Mouse (Mus musculus) forebrain, embryonic 12.5 days (tissue): ENCODE data around the gene Smim1. TPM values are rescaled to one million over a fixed set of nuclear protein-coding genes. Genes with fewer than 3 reads are reported as not detected.

Experiments used
- ATAC-seq: fragments of 200-750 bp; cut with Nextera tagmentation; 2 replicates; pipeline ENCODE4 v1.8.0; 2017; ENCODE audit warnings: moderate TSS enrichment; ENCODE audit not compliant: low FRiP score
- H3K27ac ChIP-seq: fragments of 300-500 bp; sonication (generic); 2 replicates; pipeline ENCODE4 v1.5.1; 2016; ENCODE audit warnings: mild to moderate bottlenecking
- H3K27me3 ChIP-seq: fragments of 300-500 bp; sonication (generic); 2 replicates; pipeline ENCODE4 v1.6.1; 2016; ENCODE audit warnings: mild to moderate bottlenecking
- H3K36me3 ChIP-seq: fragments of 300-500 bp; sonication (generic); replicated peaks from 2 replicates; pipeline ENCODE4 v1.6.1; 2016; ENCODE audit warnings: mild to moderate bottlenecking
- H3K4me1 ChIP-seq: fragments of 300-500 bp; sonication (generic); 2 replicates; pipeline ENCODE4 v1.6.1; 2016
- H3K4me2 ChIP-seq: fragments of 300-500 bp; sonication (generic); 2 replicates; pipeline ENCODE4 v1.6.1; 2016; ENCODE audit warnings: mild to moderate bottlenecking, moderate library complexity
- H3K4me3 ChIP-seq: fragments of 300-500 bp; sonication (generic); replicated peaks from 2 replicates; pipeline ENCODE4 v1.5.1; 2016; ENCODE audit warnings: mild to moderate bottlenecking
- H3K9ac ChIP-seq: fragments of 300-500 bp; sonication (generic); 2 replicates; pipeline ENCODE4 v1.6.1; 2016; ENCODE audit warnings: mild to moderate bottlenecking
- H3K9me3 ChIP-seq: fragments of 300-500 bp; sonication (generic); 2 replicates; pipeline ENCODE4 v1.6.1; 2016
- WGBS: fragments of 180-500 bp; shearing (Covaris S2); methylation state at CpG from one replicate; pipeline ENCODE4 v1.1.7; 2016; 5-methylcytosine and 5-hydroxymethylcytosine counted together
- polyA plus RNA-seq: library from polyadenylated mRNA; unstranded; fragments of >200 nt; fragmentation: Nextera tagmentation; extraction: Ambion mirVana; gene quantifications from 2 replicates; pipeline ENCODE4 v1.2.1, GENCODE M21; 2016

Gene Smim1
- polyA plus RNA-seq = 3.0 and 3.8 TPM in 2 replicates

- H3K4me2 ChIP-seq = peak within 1 kb of the TSS; percentile 58
- H3K27ac ChIP-seq = no peak within 1 kb of the TSS
- 2% methylated on average over 33 of the region's 33 CpGs for WGBS
- peaks cover 42% of the 10 kb centered on the region for H3K27me3 ChIP-seq
- H3K9ac ChIP-seq = peak within 1 kb of the TSS; percentile 48
- no peaks in the 10 kb centered on the region for H3K9me3 ChIP-seq
- H3K36me3 ChIP-seq = peaks cover 17% of the 10 kb centered on the region
- ATAC-seq = peak; percentile 39; the same call in 1 of the 2 replicates
- H3K4me3 ChIP-seq = peak within 1 kb of the TSS; percentile 30
- H3K4me1 ChIP-seq = peaks cover 18% of the 10 kb centered on the region
Observed at GRCm38 (mm10) chr4:154025641-154026440, at the start of gene Smim1. Gene Smim1, minus strand, starts transcription at chr4:154026230.

- Histone ChIP-seq H3K4me3 (peak overlapping the region; percentile 13; the same call in 1 of the 2 replicates), H3K9me3 (no peaks in the 10 kb centered on the region), H3K36me3 (no peaks in the 10 kb centered on the region), H3K4me1 (peaks cover 5% of the 10 kb centered on the region), H3K27ac (peak overlapping the region; percentile 50; the same call in 1 of the 2 replicates), H3K27me3 (peaks cover 62% of the 10 kb centered on the region), H3K4me2 (peak overlapping the region; percentile 36), H3K9ac (no peak overlapping the region)
- WGBS = 24% methylated on average over 13 of the region's 16 CpGs
- ATAC-seq = no peak
Observed at GRCm38 (mm10) chr4:154071941-154072340, 45.9 kb upstream of the Smim1 start.

- ATAC-seq = no peak
- Histone ChIP-seq H3K9me3 (no peaks in the 10 kb centered on the region), H3K27me3 (peaks cover 58% of the 10 kb centered on the region), H3K36me3 (no peaks in the 10 kb centered on the region), H3K27ac (no peak overlapping the region), H3K4me2 (peak overlapping the region; percentile 36), H3K4me1 (peaks cover 5% of the 10 kb centered on the region), H3K9ac (no peak overlapping the region), H3K4me3 (peak overlapping the region; percentile 13; the same call in 1 of the 2 replicates)
- under 1% methylated on average over 15 of the region's 20 CpGs for WGBS
Observed at GRCm38 (mm10) chr4:154071521-154071920, 45.5 kb upstream of the Smim1 start.

- Histone ChIP-seq H3K9ac (no peak overlapping the region), H3K9me3 (no peaks in the 10 kb centered on the region), H3K27me3 (peaks cover 54% of the 10 kb centered on the region), H3K36me3 (no peaks in the 10 kb centered on the region), H3K4me3 (no peak overlapping the region), H3K27ac (no peak overlapping the region), H3K4me1 (peaks cover 5% of the 10 kb centered on the region), H3K4me2 (no peak overlapping the region)
- ATAC-seq = 0 out of 2 replicates have a peak, but pooled peaks have one; percentile 41
- 3% methylated on average over 5 of the region's 5 CpGs for WGBS
Observed at GRCm38 (mm10) chr4:154070896-154071295, 44.9 kb upstream of the Smim1 start.

- WGBS = 63% methylated on average over 14 of the region's 14 CpGs
- Histone ChIP-seq H3K36me3 (no peaks in the 10 kb centered on the region), H3K27ac (no peak overlapping the region), H3K4me3 (no peak overlapping the region), H3K9ac (peak overlapping the region; percentile 17; the same call in 1 of the 2 replicates), H3K27me3 (peaks cover 27% of the 10 kb centered on the region), H3K9me3 (no peaks in the 10 kb centered on the region), H3K4me1 (no peaks in the 10 kb centered on the region), H3K4me2 (no peak overlapping the region)
- peak; percentile 27; the same call in 1 of the 2 replicates for ATAC-seq
Observed at GRCm38 (mm10) chr4:154064827-154065773, 39.1 kb upstream of the Smim1 start.

GRCm38 (mm10) chr4:154057696-154058095, 31.7 kb upstream of the Smim1 start:
- Histone ChIP-seq H3K4me3 (no peak overlapping the region), H3K36me3 (no peaks in the 10 kb centered on the region), H3K4me1 (no peaks in the 10 kb centered on the region), H3K9ac (no peak overlapping the region), H3K4me2 (no peak overlapping the region), H3K9me3 (no peaks in the 10 kb centered on the region), H3K27ac (no peak overlapping the region), H3K27me3 (0 out of 2 replicates have a peak, but pooled peaks cover 3% of the 10 kb centered on the region)
- WGBS = 79% methylated on average over 4 of the region's 4 CpGs
- ATAC-seq = no peak

GRCm38 (mm10) chr4:154056661-154057060, 30.6 kb upstream of the Smim1 start:
- Histone ChIP-seq H3K4me2 (no peak overlapping the region), H3K9ac (no peak overlapping the region), H3K27ac (no peak overlapping the region), H3K36me3 (no peaks in the 10 kb centered on the region), H3K4me1 (no peaks in the 10 kb centered on the region), H3K4me3 (no peak overlapping the region), H3K9me3 (no peaks in the 10 kb centered on the region), H3K27me3 (0 out of 2 replicates have a peak, but pooled peaks cover 3% of the 10 kb centered on the region)
- ATAC-seq = no peak
- 70% methylated on average over 2 of the region's 2 CpGs for WGBS

- Histone ChIP-seq H3K36me3 (no peaks in the 10 kb centered on the region), H3K27ac (no peak overlapping the region), H3K4me2 (no peak overlapping the region), H3K4me3 (no peak overlapping the region), H3K9me3 (no peaks in the 10 kb centered on the region), H3K27me3 (0 out of 2 replicates have a peak, but pooled peaks cover 3% of the 10 kb centered on the region), H3K4me1 (no peaks in the 10 kb centered on the region), H3K9ac (no peak overlapping the region)
- ATAC-seq = no peak
- 76% methylated on average over 2 of the region's 2 CpGs for WGBS
Observed at GRCm38 (mm10) chr4:154056046-154056445, 30.0 kb upstream of the Smim1 start.

GRCm38 (mm10) chr4:154055482-154055881, 29.5 kb upstream of the Smim1 start:
- no peak overlapping the region for H3K4me3 ChIP-seq
- WGBS = 89% methylated on average over 7 of the region's 7 CpGs

GRCm38 (mm10) chr4:154053065-154053464, 27.0 kb upstream of the Smim1 start:
- no peak overlapping the region for H3K9ac ChIP-seq
- no peak overlapping the region for H3K4me3 ChIP-seq
- no peak overlapping the region for H3K4me2 ChIP-seq
- H3K4me1 ChIP-seq = no peaks in the 10 kb centered on the region
- no peaks in the 10 kb centered on the region for H3K27me3 ChIP-seq
- no peak overlapping the region for H3K27ac ChIP-seq
- no peak for ATAC-seq
- 72% methylated on average over 4 of the region's 4 CpGs for WGBS
- no peaks in the 10 kb centered on the region for H3K36me3 ChIP-seq
- no peaks in the 10 kb centered on the region for H3K9me3 ChIP-seq

More at GRCm38 (mm10) chr4:154055482-154055881, 29.5 kb upstream of the Smim1 start:
- no peaks in the 10 kb centered on the region for H3K4me1 ChIP-seq
- H3K36me3 ChIP-seq = no peaks in the 10 kb centered on the region
- H3K9ac ChIP-seq = no peak overlapping the region
- H3K4me2 ChIP-seq = no peak overlapping the region
- no peak overlapping the region for H3K27ac ChIP-seq
- ATAC-seq = no peak
- H3K9me3 ChIP-seq = no peaks in the 10 kb centered on the region
- H3K27me3 ChIP-seq = 0 out of 2 replicates have a peak, but pooled peaks cover 3% of the 10 kb centered on the region

- H3K27me3 ChIP-seq = no peaks in the 10 kb centered on the region
- no peak overlapping the region for H3K4me3 ChIP-seq
- no peak overlapping the region for H3K9ac ChIP-seq
- H3K36me3 ChIP-seq = no peaks in the 10 kb centered on the region
- no peak overlapping the region for H3K27ac ChIP-seq
- ATAC-seq = no peak
- no peaks in the 10 kb centered on the region for H3K9me3 ChIP-seq
- H3K4me1 ChIP-seq = no peaks in the 10 kb centered on the region
- H3K4me2 ChIP-seq = no peak overlapping the region
- WGBS = 82% methylated on average over 3 of the region's 3 CpGs
Observed at GRCm38 (mm10) chr4:154051401-154051800, 25.4 kb upstream of the Smim1 start.

GRCm38 (mm10) chr4:154045837-154046236, 19.8 kb upstream of the Smim1 start:
- no peak for ATAC-seq
- H3K36me3 ChIP-seq = no peaks in the 10 kb centered on the region
- no peak overlapping the region for H3K27ac ChIP-seq
- no peak overlapping the region for H3K4me2 ChIP-seq
- 71% methylated on average over 5 of the region's 5 CpGs for WGBS
- H3K9ac ChIP-seq = no peak overlapping the region
- H3K27me3 ChIP-seq = peaks cover 6% of the 10 kb centered on the region; the same call in 1 of the 2 replicates
- H3K9me3 ChIP-seq = no peaks in the 10 kb centered on the region; the same call in 1 of the 2 replicates
- H3K4me1 ChIP-seq = no peaks in the 10 kb centered on the region
- H3K4me3 ChIP-seq = no peak overlapping the region
